Mouse (Mus musculus) C2C12 (cell line): Measurements from ENCODE around the gene Snap91. TPM values are rescaled to one million over a fixed set of nuclear protein-coding genes. Genes with fewer than 3 reads are reported as not detected.

Experiments used
- H3K27me3 ChIP-seq: one replicate; pipeline ENCODE4 v1.6.1; 2011; ENCODE audit not compliant: control insufficient read depth, insufficient read depth, insufficient read length
- H3K36me3 ChIP-seq: one replicate; pipeline ENCODE4 v1.6.1; 2011; ENCODE audit not compliant: control insufficient read depth, insufficient read depth
- H3K4me3 ChIP-seq: one replicate; pipeline ENCODE4 v1.5.1; 2011; ENCODE audit warnings: mild to moderate bottlenecking, control low read depth; ENCODE audit not compliant: poor library complexity, insufficient read depth, severe bottlenecking
- H3K79me2 ChIP-seq: one replicate; pipeline ENCODE4 v1.6.1; 2011; ENCODE audit not compliant: control insufficient read depth, insufficient read depth
- H3K79me3 ChIP-seq: one replicate; pipeline ENCODE4 v1.6.1; 2011; ENCODE audit warnings: low read depth, control low read depth
- H3ac ChIP-seq: one replicate; pipeline ENCODE3; 2011; ENCODE audit warnings: low read depth; ENCODE audit not compliant: control insufficient read depth, insufficient read length
- CEBPB ChIP-seq: IDR thresholded peaks from one replicate; pipeline ENCODE4 v1.6.1; 2011; ENCODE audit warnings: low read depth, mild to moderate bottlenecking, control low read depth, moderate library complexity
- CTCF ChIP-seq: IDR thresholded peaks from one replicate; pipeline ENCODE4 v1.5.1; 2011; ENCODE audit not compliant: control insufficient read depth, insufficient read depth, insufficient read length
- FOSL1 ChIP-seq: IDR thresholded peaks from one replicate; pipeline ENCODE4 v1.8.0; 2011; ENCODE audit warnings: mild to moderate bottlenecking, low read length; ENCODE audit not compliant: poor library complexity, insufficient read depth, severe bottlenecking
- MAX ChIP-seq: IDR thresholded peaks from one replicate; pipeline ENCODE4 v1.6.1; 2011; ENCODE audit warnings: mild to moderate bottlenecking, control low read depth
- MYOD1 ChIP-seq: IDR thresholded peaks from one replicate; pipeline ENCODE4 v1.6.1; 2011; ENCODE audit warnings: low read depth; ENCODE audit not compliant: control insufficient read depth, insufficient read length
- MYOG ChIP-seq: IDR thresholded peaks from one replicate; pipeline ENCODE4 v1.6.1; 2011; ENCODE audit not compliant: control insufficient read depth, insufficient read length; ENCODE audit errors: extremely low read depth
- USF1 ChIP-seq: IDR thresholded peaks from one replicate; pipeline ENCODE4 v1.6.1; 2011; ENCODE audit warnings: low read depth, mild to moderate bottlenecking, control low read depth, moderate library complexity
- polyA plus RNA-seq: library from polyadenylated mRNA; unstranded; fragments of >200 nt; fragmentation: generic; extraction: Trizol; gene quantifications from one replicate; pipeline ENCODE4 v1.2.1, GENCODE M21; 2012; ENCODE audit warnings: missing spikeins

The Snap91 gene
- polyA plus RNA-seq, 1 experiment = not detected

DNA sequence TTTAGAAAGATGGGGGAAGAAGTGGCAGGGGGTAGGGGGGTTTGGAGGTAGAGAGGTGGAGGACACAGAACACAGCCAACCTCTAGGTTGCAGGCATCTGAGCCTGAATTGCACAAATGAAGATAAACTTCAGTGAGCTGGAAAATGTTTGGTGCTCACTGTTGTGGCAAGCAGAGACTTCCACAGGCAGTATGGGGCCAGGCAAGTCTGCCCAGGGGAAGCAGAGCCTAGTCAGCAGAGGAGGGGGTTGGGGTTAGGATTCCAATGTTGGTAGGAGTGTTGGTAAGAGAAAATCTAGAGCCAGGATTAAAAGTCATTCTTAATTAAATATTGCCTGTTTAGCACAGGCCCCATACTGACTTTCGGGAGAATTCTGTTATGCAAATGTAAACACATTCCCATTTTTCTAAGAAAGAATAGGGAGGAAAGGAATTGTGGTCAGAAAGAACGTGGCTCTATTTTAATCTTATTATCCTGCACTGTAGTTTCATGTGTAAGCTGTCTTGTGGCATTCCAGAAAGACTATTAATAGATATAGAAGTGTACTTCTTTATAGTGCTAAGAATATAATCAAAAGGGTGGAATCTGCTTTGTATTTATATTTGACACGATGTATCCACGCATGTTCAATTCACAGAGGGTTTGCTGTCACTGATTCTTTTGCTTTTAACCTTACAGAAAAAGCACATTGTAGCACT, 19.2 kb upstream of the Snap91 start:
- Histone ChIP-seq H3K79me3 (no peaks in the 10 kb centered on the region), H3K4me3 (no peak overlapping the region), H3K36me3 (no peaks in the 10 kb centered on the region), H3ac (no peak overlapping the region), H3K27me3 (peaks cover 3% of the 10 kb centered on the region), H3K79me2 (no peaks in the 10 kb centered on the region)
- TF ChIP-seq MYOD1 (no peak), CTCF (no peak), MYOG (no peak), MAX (no peak), CEBPB (no peak), FOSL1 (no peak), USF1 (no peak)

DNA sequence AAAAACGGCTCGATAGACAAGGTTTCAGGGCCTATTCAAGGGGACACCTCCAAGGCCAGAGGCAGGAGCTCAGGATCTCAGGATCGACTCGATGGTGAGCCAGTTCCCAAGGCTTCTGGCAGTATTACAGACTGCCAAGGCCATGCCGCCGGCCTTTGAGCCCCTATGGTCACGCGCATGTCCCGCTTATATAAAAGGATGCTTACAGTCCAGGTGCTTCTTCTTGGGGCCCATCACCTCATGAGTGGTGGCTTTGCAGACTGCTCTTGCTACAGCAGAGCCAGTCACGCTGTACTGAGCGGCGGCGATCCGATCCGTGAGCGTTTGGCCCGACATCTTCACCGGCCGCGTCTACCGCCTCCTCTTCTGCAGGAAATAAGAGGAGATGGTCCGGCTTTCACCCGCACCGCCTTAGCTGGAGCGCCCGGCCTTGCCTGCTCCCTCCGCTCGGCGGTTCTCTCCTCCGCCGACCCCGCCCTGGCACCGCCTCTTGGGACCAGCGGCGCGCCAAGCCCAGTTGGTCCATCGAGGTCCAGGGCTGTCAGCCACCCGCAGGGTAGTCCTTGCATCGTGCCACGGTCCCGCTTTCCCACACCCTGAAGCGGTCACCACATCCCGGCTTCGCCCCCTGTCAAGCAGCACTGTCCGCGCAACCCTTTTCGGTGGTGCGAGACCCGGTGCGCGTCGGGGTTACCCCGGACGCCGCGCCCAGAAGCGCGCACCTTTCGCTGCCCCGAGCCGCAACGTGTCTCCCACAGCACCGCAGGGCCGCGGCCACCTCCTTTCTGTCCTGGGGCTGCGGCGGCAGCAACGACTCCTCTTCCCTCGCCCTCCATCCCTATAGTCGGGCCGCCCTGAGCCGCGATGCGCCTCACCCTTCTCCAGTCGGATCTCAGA, 990 bp downstream of the Snap91 start:
- Histone ChIP-seq H3K79me3 (no peaks in the 10 kb centered on the region), H3K27me3 (peaks cover 24% of the 10 kb centered on the region), H3K4me3 (no peak overlapping the region), H3K36me3 (no peaks in the 10 kb centered on the region), H3K79me2 (no peaks in the 10 kb centered on the region), H3ac (no peak overlapping the region)
- TF ChIP-seq FOSL1 = no peak
- no peak for TF ChIP-seq MAX
- TF ChIP-seq USF1 = no peak
- no peak for TF ChIP-seq CEBPB
- TF ChIP-seq MYOD1 = no peak
- no peak for TF ChIP-seq MYOG
- TF ChIP-seq CTCF = no peak

DNA sequence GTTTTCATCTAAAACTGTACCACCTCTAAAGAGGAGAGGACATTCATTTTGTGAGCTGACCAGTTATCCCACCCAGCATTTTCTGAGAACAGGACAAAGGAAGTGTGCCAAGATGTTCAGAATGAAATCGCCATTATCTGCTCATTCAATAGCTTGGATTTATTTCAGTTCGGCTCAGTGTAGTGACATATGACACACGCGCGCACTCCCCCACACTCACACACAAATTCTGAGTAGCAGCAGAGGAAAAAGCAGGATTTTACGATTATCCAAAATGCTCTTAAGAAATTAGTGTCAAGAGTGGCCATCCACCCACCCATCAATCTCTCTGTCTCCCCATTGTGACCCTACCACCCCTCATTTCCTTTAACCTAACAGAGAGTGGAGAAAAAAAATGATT, 1.7 kb downstream of the Snap91 start:
- no peaks in the 10 kb centered on the region for H3K36me3 ChIP-seq
- H3K79me2 ChIP-seq = no peaks in the 10 kb centered on the region
- TF ChIP-seq CTCF (no peak), USF1 (no peak), MAX (no peak), CEBPB (no peak), FOSL1 (no peak), MYOD1 (no peak), MYOG (no peak)
- H3K27me3 ChIP-seq = peaks cover 24% of the 10 kb centered on the region
- H3K79me3 ChIP-seq = no peaks in the 10 kb centered on the region
- H3K4me3 ChIP-seq = no peak overlapping the region
- no peak overlapping the region for H3ac ChIP-seq

DNA sequence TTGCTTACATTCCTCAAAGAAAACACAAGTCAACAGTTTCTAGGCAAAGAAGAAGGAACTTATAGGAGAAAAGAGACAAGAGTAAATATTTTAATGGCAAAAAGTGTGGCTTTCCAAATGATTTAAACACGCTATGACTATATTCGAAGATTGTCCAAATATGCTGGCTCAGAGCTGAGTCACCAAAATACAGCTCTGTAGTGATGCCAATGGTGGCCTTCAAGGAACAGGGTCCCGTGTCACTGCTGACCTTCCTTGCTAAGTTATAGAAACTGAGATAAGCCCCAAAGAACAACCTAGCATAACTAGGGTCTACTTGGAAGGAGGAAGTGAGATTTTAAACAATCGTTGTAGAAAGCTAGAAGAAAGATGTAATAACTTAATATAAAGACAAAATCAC, 6.8 kb downstream of the Snap91 start:
- Histone ChIP-seq H3K79me2 (no peaks in the 10 kb centered on the region), H3K79me3 (no peaks in the 10 kb centered on the region), H3K36me3 (no peaks in the 10 kb centered on the region), H3K27me3 (peaks cover 2% of the 10 kb centered on the region), H3K4me3 (no peak overlapping the region), H3ac (no peak overlapping the region)
- TF ChIP-seq CEBPB = no peak
- no peak for TF ChIP-seq MYOD1
- TF ChIP-seq MAX = no peak
- no peak for TF ChIP-seq CTCF
- no peak for TF ChIP-seq FOSL1
- TF ChIP-seq MYOG = no peak
- no peak for TF ChIP-seq USF1

DNA sequence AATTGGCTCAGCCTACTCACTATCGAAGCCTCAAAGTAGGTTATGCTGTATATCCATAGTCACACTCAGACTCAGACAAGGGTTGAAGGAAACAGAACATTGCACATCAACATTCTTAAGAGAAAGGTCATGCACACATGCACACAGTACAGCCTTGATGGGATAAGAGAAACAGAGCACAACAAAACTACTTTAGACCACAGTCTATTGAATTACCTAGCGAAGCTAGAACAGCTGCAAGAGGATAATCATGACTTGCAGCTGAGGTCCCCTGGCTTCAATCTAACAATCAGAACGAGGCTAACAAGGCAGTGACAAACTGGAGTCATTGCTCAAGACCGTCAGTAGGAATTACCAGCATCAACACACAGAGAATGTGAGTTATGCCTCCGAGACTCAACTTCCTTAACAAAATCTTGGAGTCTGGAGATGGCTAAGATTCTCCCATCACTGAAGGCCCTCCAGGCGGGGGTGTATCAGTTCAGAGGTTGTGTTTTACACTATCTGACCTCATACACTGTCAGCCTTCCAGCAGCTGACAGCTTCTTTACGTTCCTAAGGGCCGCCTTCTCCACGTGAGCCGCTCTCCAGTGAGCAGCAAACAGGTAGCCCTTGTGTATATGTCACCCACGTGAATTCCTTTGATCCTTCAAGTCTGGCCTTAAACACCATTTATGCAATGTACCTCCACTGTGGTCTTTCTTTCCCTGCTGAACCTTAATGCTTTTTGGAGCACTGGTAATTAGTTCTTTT, 10.7 kb downstream of the Snap91 start:
- H3K79me2 ChIP-seq = no peaks in the 10 kb centered on the region
- no peak for TF ChIP-seq USF1
- TF ChIP-seq FOSL1 = no peak
- no peak for TF ChIP-seq CEBPB
- no peak for TF ChIP-seq CTCF
- no peak for TF ChIP-seq MYOD1
- no peaks in the 10 kb centered on the region for H3K27me3 ChIP-seq
- H3K36me3 ChIP-seq = no peaks in the 10 kb centered on the region
- no peak overlapping the region for H3K4me3 ChIP-seq
- no peaks in the 10 kb centered on the region for H3K79me3 ChIP-seq
- no peak overlapping the region for H3ac ChIP-seq
